Mouse (Mus musculus) hindbrain, postnatal 0 days (tissue): ENCODE data around the gene Rcc1. TPM values are rescaled to one million over a fixed set of nuclear protein-coding genes. Genes with fewer than 3 reads are reported as not detected.

Experiments used
- ATAC-seq: fragments of 200-750 bp; cut with Nextera tagmentation; 2 replicates; pipeline ENCODE4 v1.8.0; 2017; ENCODE audit warnings: mild to moderate bottlenecking, moderate TSS enrichment, moderate library complexity
- DNase-seq: peaks from one replicate; pipeline ENCODE4 v3.0.0-alpha.2; 2015; ENCODE audit warnings: low spot score
- H3K27ac ChIP-seq: fragments of 300-500 bp; sonication (generic); 2 replicates; pipeline ENCODE4 v1.5.1; 2014; ENCODE audit warnings: mild to moderate bottlenecking
- H3K27me3 ChIP-seq: fragments of 300-500 bp; sonication (generic); 2 replicates; pipeline ENCODE4 v1.6.1; 2014; ENCODE audit warnings: low read length, mixed read lengths; ENCODE audit not compliant: insufficient read depth
- H3K36me3 ChIP-seq: fragments of 300-500 bp; sonication (generic); 2 replicates; pipeline ENCODE4 v1.6.1; 2014; ENCODE audit warnings: low read length, mixed read lengths; ENCODE audit not compliant: insufficient read depth
- H3K4me1 ChIP-seq: fragments of 300-500 bp; sonication (generic); 2 replicates; pipeline ENCODE4 v1.6.1; 2014; ENCODE audit warnings: antibody characterized with exemption, low read length, mixed read lengths; ENCODE audit not compliant: insufficient read depth
- H3K4me2 ChIP-seq: fragments of 300-500 bp; sonication (generic); 2 replicates; pipeline ENCODE4 v1.6.1; 2014; ENCODE audit warnings: low read depth, mild to moderate bottlenecking, low read length, moderate library complexity, mixed read lengths
- H3K4me3 ChIP-seq: fragments of 300-500 bp; sonication (generic); 2 replicates; pipeline ENCODE4 v1.5.1; 2014; ENCODE audit warnings: low read length
- H3K9ac ChIP-seq: fragments of 300-500 bp; sonication (generic); replicated peaks from 2 replicates; pipeline ENCODE4 v1.6.1; 2014; ENCODE audit warnings: mild to moderate bottlenecking, low read length, moderate library complexity, mixed read lengths
- H3K9me3 ChIP-seq: fragments of 300-500 bp; sonication (generic); 2 replicates; pipeline ENCODE4 v1.6.1; 2016; ENCODE audit warnings: low read length, mixed read lengths
- CTCF ChIP-seq: IDR thresholded peaks from 2 replicates; pipeline ENCODE4 v1.5.1; 2016; ENCODE audit warnings: antibody characterized with exemption, control low read depth, low read depth
- WGBS: fragments of 180-500 bp; shearing (Covaris S2); extraction: QIAGEN DNeasy Blood & Tissue Kit; methylation state at CpG from one replicate; pipeline ENCODE4 v1.1.7; 2014; 5-methylcytosine and 5-hydroxymethylcytosine counted together
- polyA plus RNA-seq: library from polyadenylated mRNA; unstranded; fragments of >200 nt; fragmentation: Nextera tagmentation; extraction: Ambion mirVana; gene quantifications from 2 replicates; pipeline ENCODE4 v1.2.1, GENCODE M21; 2015
- total RNA-seq: library from RNA; depleted of rRNA; stranded (reverse); fragments of >200 nt; gene quantifications from 2 replicates; pipeline ENCODE4 v1.2.3, GENCODE M21; 2014

The Rcc1 gene
- total and polyA plus RNA-seq, 2 experiments from 2014 or later = 24.4 to 29.7 TPM

- no peak overlapping the region for H3K9ac ChIP-seq
- no peak overlapping the region for H3K4me2 ChIP-seq
- H3K9me3 ChIP-seq = no peaks in the 10 kb centered on the region
- DNase-seq = no peak
- no peaks in the 10 kb centered on the region for H3K27me3 ChIP-seq
- ATAC-seq = no peak
- H3K4me1 ChIP-seq = no peaks in the 10 kb centered on the region
- no peaks in the 10 kb centered on the region for H3K36me3 ChIP-seq
- H3K4me3 ChIP-seq = no peak overlapping the region
- no peak overlapping the region for H3K27ac ChIP-seq
- WGBS = 94% methylated on average over 8 of the region's 8 CpGs
- no peak for TF ChIP-seq CTCF
Observed at GRCm38 (mm10) chr4:132391063-132391740, 37.8 kb upstream of the Rcc1 start.

GRCm38 (mm10) chr4:132389302-132389701, 35.9 kb upstream of the Rcc1 start:
- Histone ChIP-seq H3K9me3 (no peaks in the 10 kb centered on the region), H3K27me3 (no peaks in the 10 kb centered on the region), H3K4me2 (no peak overlapping the region), H3K27ac (no peak overlapping the region), H3K4me3 (no peak overlapping the region), H3K4me1 (no peaks in the 10 kb centered on the region), H3K36me3 (no peaks in the 10 kb centered on the region), H3K9ac (no peak overlapping the region)
- whole genome bisulfite sequencing = 90% methylated on average over 4 of the region's 4 CpGs
- no peak for TF ChIP-seq CTCF
- no peak for ATAC-seq
- no peak for DNase-seq

- ATAC-seq = no peak
Observed at GRCm38 (mm10) chr4:132387617-132388016, 34.2 kb upstream of the Rcc1 start.

GRCm38 (mm10) chr4:132386846-132387245, 33.4 kb upstream of the Rcc1 start:
- H3K9me3 ChIP-seq = no peaks in the 10 kb centered on the region
- 86% methylated on average over 7 of the region's 7 CpGs for WGBS
- H3K4me3 ChIP-seq = no peak overlapping the region
- no peak overlapping the region for H3K9ac ChIP-seq
- no peak for DNase-seq
- H3K27me3 ChIP-seq = no peaks in the 10 kb centered on the region
- H3K4me2 ChIP-seq = no peak overlapping the region
- no peaks in the 10 kb centered on the region for H3K4me1 ChIP-seq
- H3K27ac ChIP-seq = no peak overlapping the region
- no peak for TF ChIP-seq CTCF
- H3K36me3 ChIP-seq = no peaks in the 10 kb centered on the region
- ATAC-seq = no peak

More at GRCm38 (mm10) chr4:132387617-132388016, 34.2 kb upstream of the Rcc1 start:
- no peak for TF ChIP-seq CTCF
- no peaks in the 10 kb centered on the region for H3K36me3 ChIP-seq
- 84% methylated on average over 5 of the region's 5 CpGs for WGBS
- H3K27ac ChIP-seq = no peak overlapping the region
- H3K9me3 ChIP-seq = no peaks in the 10 kb centered on the region
- H3K9ac ChIP-seq = no peak overlapping the region
- DNase-seq = no peak
- no peak overlapping the region for H3K4me2 ChIP-seq
- no peaks in the 10 kb centered on the region for H3K4me1 ChIP-seq
- H3K4me3 ChIP-seq = no peak overlapping the region
- no peaks in the 10 kb centered on the region for H3K27me3 ChIP-seq

GRCm38 (mm10) chr4:132385771-132386410, 32.5 kb upstream of the Rcc1 start:
- no peaks in the 10 kb centered on the region for H3K27me3 ChIP-seq
- no peak for TF ChIP-seq CTCF
- no peaks in the 10 kb centered on the region for H3K36me3 ChIP-seq
- DNase-seq (no peak), ATAC-seq (no peak)
- no peaks in the 10 kb centered on the region for H3K9me3 ChIP-seq
- H3K27ac ChIP-seq = no peak overlapping the region
- WGBS = 75% methylated on average over 8 of the region's 8 CpGs
- no peak overlapping the region for H3K4me2 ChIP-seq
- H3K4me3 ChIP-seq = no peak overlapping the region
- H3K9ac ChIP-seq = no peak overlapping the region
- no peaks in the 10 kb centered on the region for H3K4me1 ChIP-seq

- H3K9ac ChIP-seq = no peak overlapping the region
- H3K4me1 ChIP-seq = no peaks in the 10 kb centered on the region
- H3K4me2 ChIP-seq = no peak overlapping the region
- no peak for TF ChIP-seq CTCF
- H3K9me3 ChIP-seq = no peaks in the 10 kb centered on the region
- no peaks in the 10 kb centered on the region for H3K27me3 ChIP-seq
- 85% methylated on average over 3 of the region's 3 CpGs for WGBS
- DNase-seq (no peak), ATAC-seq (no peak)
- no peak overlapping the region for H3K4me3 ChIP-seq
- H3K27ac ChIP-seq = no peak overlapping the region
- no peaks in the 10 kb centered on the region for H3K36me3 ChIP-seq
Observed at GRCm38 (mm10) chr4:132383455-132383854, 30.1 kb upstream of the Rcc1 start.

GRCm38 (mm10) chr4:132382296-132382695, 28.9 kb upstream of the Rcc1 start:
- DNase-seq = no peak
- 87% methylated on average over 4 of the region's 4 CpGs for WGBS
- no peaks in the 10 kb centered on the region for H3K9me3 ChIP-seq

More at GRCm38 (mm10) chr4:132382296-132382695, 28.9 kb upstream of the Rcc1 start:
- ATAC-seq = no peak
- no peak for TF ChIP-seq CTCF
- H3K27me3 ChIP-seq = no peaks in the 10 kb centered on the region
- peaks cover 4% of the 10 kb centered on the region; the same call in 1 of the 2 replicates for H3K36me3 ChIP-seq
- H3K4me3 ChIP-seq = no peak overlapping the region
- no peak overlapping the region for H3K4me2 ChIP-seq
- no peak overlapping the region for H3K27ac ChIP-seq
- H3K4me1 ChIP-seq = no peaks in the 10 kb centered on the region
- no peak overlapping the region for H3K9ac ChIP-seq
